Mouse (Mus musculus): ENCODE data around the gene Flii.

Flii gene

DNA sequence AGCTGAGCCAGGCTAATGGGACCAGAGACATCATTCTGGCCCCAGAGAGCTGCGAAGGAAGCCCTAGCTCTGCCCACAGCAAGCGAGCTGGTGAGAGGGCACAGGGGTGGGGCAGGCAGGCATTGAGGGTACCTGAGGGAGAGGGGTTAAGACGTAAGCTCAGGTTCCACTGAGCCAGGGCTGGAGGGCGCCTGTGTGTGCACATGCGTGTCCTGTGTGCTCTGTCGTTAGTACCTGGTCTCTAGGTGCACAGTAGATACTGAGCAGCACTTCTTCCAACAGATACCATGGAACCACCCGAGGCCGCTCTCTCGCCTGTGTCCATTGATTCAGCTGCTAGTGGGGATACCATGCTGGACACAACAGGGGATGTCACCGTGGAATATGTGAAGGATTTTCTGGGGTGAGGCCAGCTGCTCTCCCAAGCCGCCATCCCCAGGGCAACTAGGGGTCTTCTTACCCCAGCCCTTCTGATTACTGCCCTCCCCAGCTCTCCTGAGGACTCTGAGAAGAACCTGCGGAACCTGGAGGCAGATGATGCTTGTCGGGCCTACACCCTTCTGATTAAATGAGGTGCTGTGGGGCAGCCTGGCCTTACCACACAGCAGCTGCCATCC lies 14.3 kb downstream of the Flii start:
- DNase-seq = no peak

GRCm38 (mm10) chr11:60712040-60712439 lies 15.0 kb downstream of the Flii start:
- no peak for DNase-seq

DNA sequence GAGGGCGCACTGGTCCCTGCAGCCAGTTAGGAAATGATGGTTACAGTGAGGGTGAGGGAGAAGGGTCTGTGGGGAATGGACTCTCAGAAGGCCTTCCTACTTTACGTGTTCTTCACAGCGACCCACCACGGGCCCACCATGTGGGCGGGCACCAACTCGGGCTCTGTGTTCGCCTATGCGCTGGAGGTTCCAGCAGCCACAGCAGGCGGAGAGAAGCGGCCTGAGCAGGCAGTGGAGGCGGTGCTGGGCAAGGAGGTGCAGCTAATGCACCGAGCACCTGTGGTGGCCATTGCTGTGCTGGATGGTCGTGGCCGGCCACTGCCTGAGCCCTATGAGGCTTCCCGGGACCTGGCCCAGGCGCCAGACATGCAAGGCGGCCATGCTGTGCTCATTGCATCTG lies 15.8 kb downstream of the Flii start:
- DNase-seq = no peak

DNA sequence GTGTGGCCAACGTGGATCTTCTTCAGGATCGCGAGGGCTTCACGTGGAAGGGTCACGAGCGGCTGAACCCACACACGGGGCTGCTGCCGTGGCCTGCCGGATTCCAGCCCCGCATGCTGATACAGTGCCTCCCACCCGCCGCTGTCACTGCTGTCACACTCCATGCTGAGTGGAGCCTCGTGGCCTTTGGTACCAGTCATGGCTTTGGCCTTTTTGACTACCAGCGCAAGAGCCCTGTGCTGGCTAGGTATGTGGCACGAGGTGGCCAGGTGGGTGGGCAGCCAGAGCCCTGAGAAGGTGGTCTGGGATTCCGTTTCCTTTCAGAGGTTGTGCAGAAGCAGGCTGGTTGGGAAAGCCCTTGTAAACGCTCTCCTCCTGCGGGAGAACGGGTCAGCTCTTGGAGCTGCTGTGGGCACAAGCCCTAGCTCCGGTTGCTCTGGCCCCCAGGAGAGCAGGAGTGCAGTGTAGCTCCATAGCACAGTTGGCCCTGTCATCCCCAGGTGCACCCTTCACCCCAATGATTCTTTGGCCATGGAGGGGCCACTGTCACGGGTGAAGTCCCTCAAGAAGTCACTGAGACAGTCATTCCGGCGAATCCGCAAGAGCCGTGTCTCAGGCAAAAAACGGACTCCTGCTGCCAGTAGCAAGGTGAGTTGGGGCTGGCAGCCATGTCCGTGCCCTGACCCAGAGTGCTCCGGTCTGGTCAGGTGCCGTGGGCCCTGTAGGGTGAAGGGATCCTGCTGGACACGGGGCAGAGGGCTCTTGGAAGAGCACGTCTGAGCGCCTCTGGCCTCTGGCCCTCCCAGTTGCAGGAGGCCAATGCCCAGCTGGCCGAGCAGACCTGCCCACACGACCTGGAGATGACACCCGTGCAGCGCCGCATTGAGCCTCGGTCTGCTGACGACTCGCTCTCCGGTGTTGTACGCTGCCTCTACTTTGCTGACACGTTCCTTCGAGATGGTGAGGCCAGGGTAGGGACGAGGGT lies 17.3 kb downstream of the Flii start:
- peak; percentile 6 for DNase-seq

DNA sequence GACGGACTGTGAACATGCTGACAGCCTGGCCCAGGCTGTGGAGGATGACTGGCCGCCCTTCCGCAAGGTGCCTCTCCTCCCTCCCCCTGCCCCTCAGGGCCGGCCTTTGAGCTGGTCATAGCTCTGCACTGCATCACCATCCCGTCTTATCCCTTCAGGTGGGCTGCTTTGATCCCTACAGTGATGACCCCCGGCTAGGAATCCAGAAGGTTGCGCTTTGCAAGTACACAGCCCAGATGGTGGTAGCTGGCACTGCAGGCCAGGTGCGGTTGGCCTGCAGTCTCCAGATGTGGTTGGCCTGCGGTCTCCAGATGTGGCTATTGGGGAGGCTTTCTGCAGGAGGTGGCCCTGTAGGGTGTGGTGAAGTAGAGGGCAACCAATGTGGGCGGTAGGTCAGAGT lies 18.4 kb downstream of the Flii start:
- peak; percentile 5 for DNase-seq

DNA sequence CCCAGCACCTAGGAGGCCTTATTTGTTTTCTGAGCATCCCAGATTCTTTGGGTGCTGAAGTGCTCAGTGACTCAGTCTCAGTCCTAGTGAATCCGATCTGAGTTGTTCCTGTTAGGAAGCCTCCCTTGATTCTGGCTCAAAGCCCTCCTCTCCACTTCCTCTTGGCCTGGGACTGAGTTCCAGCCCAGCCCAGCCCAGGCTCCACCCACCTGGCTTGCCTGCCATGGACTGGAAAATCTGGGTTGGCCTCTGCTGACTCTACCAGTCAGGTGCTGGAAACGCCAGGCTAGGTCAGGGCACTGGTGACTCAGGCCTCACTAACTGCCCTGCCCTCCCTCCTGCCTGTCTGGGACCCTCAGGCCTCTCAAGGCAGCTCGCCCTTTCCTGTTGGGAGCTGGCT lies 19.4 kb downstream of the Flii start:
- DNase-seq = peak; percentile 85

DNA sequence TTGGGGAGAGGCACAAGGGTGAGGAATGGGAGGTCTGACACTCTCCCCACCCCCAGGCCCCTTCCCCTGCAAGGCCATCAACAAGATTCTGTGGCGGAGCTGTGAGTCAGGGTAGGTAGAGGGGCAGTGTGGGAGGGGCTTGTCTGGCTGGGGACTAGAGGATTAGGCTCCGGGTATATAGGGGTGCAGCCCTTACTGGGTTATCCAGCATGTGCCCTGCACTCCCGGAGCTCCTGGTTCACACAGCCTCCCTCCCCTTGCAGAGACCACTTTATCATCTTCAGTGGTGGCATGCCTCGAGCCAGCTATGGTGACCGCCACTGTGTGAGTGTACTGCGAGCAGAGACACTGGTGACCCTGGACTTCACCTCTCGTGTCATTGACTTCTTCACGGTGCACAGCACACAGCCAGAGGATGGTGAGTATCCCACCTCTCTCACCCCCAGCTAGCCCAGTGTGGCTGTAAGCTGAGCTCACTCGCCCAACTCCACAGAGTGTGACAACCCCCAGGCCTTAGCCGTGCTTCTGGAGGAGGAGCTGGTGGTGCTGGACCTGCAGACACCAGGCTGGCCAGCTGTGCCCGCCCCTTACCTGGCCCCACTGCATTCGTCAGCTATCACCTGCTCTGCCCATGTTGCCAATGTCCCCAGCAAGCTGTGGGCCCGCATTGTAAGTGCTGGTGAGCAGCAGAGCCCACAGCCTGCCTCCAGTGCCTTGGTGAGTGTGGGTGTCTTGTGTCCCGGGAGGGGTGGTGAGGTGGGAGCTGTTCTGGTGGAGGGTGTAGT lies 20.2 kb downstream of the Flii start:
- peak; percentile 9 for DNase-seq

GRCm38 (mm10) chr11:60706076-60706475 lies 21.0 kb downstream of the Flii start:
- DNase-seq = peak; percentile 3

DNA sequence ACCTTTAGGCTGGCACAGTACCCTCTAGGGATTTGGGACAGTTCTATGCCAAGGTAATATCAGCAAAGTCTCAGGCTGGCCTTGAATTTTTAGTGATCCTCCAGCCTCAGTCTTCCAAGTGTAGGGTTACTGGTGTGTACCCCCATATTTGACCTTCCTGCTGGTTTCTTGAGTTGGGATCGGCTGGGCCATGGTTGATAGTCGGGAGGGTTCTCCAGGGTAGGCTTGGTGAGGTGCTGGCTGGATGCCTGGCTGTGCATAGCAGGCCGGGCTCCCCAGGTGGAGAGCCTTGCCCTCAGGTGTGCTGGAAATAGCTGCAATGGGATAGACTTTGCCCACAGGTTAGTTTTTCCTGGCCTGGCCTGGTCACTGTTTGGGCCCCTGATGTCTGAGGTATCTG lies 21.8 kb downstream of the Flii start:
- peak; percentile 4 for DNase-seq

- DNase-seq = peak; percentile 9
Measured at GRCm38 (mm10) chr11:60704023-60704880, 22.8 kb downstream of the Flii start.

DNA sequence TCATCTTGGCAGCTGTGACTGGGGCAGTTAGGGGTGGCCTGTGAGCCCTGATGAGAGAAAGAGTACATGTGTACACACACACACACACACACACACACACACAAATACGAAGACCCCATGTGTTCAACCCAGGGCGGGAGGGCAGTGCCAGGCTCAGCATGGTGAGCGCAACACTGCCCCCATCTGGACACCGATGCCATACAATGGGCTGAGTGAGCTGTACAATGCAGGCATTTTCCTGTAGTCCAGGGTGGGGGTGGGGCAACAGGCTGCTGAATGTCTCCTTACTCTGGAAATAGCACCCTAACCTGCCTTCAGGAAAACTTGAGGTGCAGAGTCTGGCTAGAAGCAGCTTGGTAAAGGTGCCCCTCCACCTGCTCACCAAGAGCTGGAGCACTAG lies 23.9 kb downstream of the Flii start:
- DNase-seq = peak; percentile 82

- peak; percentile 19 for DNase-seq
Measured at GRCm38 (mm10) chr11:60701611-60702010, 25.5 kb downstream of the Flii start.

- DNase-seq = peak; percentile 17
Measured at GRCm38 (mm10) chr11:60700320-60701185, 26.5 kb downstream of the Flii start.

GRCm38 (mm10) chr11:60699524-60700075 lies 27.5 kb downstream of the Flii start, which contains the start of gene Llgl1:
Gene Llgl1 (plus strand): TSS chr11:60699723.
- DNase-seq = peak; percentile 94

DNA sequence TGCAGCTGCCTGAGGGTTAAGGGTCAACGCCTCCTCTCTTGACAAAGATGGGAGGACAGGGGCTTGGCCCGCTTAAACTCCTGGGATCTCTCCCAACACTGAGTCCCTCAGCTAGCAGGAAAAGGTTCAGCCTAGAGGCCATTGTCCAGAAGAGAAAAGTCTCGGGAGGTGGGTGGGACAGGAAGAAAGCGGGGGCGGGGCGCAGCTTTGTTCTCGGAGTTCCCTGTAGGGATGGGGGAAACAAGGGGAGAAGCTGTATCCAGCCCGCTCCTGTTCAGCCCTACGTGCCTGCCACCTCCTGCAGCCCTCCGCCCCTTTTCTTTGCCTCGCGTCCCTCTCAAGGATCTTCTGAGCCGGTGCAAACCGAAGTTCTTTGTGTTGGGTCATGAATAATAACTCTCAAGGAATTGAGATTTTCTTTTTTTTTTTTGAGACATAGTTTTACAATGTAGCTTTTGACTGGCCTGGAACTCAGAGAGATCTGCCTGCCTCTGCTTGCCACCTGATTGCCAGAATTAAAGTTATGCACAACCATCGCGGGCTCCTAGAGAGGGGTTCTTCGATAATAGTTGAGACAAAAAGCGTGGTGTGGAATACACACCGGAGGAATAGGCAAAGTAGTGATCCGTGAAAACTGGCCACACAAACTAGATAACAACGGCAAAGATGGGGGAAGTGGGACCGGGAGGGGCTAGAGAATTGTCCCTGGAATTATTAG lies 28.1 kb downstream of the Flii start:
- peak; percentile 90 for DNase-seq

GRCm38 (mm10) chr11:60697561-60697960 lies 29.5 kb downstream of the Flii start:
- no peak for DNase-seq

GRCm38 (mm10) chr11:60696165-60696564 lies 30.9 kb downstream of the Flii start:
- DNase-seq = no peak
